Mouse (Mus musculus) kidney, postnatal 0 days (tissue): ENCODE results near the gene Lpp. TPM values are rescaled to one million over a fixed set of nuclear protein-coding genes. Genes with fewer than 3 reads are reported as not detected.
"Not testable (repeated sequence)": the region's sequence is repeated elsewhere in the genome, so short reads cannot be mapped to it uniquely, and the experiment has no call there.

ENCODE experiments used
- ATAC-seq: fragments of 200-750 bp; cut with Nextera tagmentation; replicated peaks from 2 replicates; pipeline ENCODE4 v1.8.0; 2017; ENCODE audit warnings: low read depth, moderate number of reproducible peaks, moderate TSS enrichment, moderate library complexity; ENCODE audit not compliant: low FRiP score
- DNase-seq: peaks from one replicate; pipeline ENCODE4 v3.0.0-alpha.2; 2016; ENCODE audit warnings: low spot score
- H3K27ac ChIP-seq: fragments of 300-500 bp; sonication (generic); 2 replicates; pipeline ENCODE4 v1.5.1; 2014; ENCODE audit warnings: mild to moderate bottlenecking
- H3K27me3 ChIP-seq: fragments of 300-500 bp; sonication (generic); 2 replicates; pipeline ENCODE4 v1.6.1; 2014; ENCODE audit warnings: low read length, mixed read lengths; ENCODE audit not compliant: insufficient read depth
- H3K36me3 ChIP-seq: fragments of 300-500 bp; sonication (generic); 2 replicates; pipeline ENCODE4 v1.6.1; 2014; ENCODE audit warnings: low read length, mixed read lengths; ENCODE audit not compliant: insufficient read depth
- H3K4me1 ChIP-seq: fragments of 300-500 bp; sonication (generic); replicated peaks from 2 replicates; pipeline ENCODE4 v1.6.1; 2014; ENCODE audit warnings: antibody characterized with exemption, low read length, mixed read lengths; ENCODE audit not compliant: insufficient read depth
- H3K4me2 ChIP-seq: fragments of 300-500 bp; sonication (generic); 2 replicates; pipeline ENCODE4 v1.6.1; 2014; ENCODE audit warnings: mild to moderate bottlenecking, low read length, moderate library complexity, mixed read lengths
- H3K4me3 ChIP-seq: fragments of 300-500 bp; sonication (generic); replicated peaks from 2 replicates; pipeline ENCODE4 v1.5.1; 2014; ENCODE audit warnings: low read depth, low read length
- H3K9ac ChIP-seq: fragments of 300-500 bp; sonication (generic); 2 replicates; pipeline ENCODE4 v1.6.1; 2014; ENCODE audit warnings: low read depth, low read length
- H3K9me3 ChIP-seq: fragments of 300-500 bp; sonication (generic); replicated peaks from 2 replicates; pipeline ENCODE4 v1.6.1; 2016; ENCODE audit warnings: low read length, inconsistent platforms, mixed read lengths
- CTCF ChIP-seq: IDR thresholded peaks from 2 replicates; pipeline ENCODE4 v1.5.1; 2016; ENCODE audit warnings: antibody characterized with exemption, low read depth, mild to moderate bottlenecking, moderate library complexity
- WGBS: fragments of 180-500 bp; shearing (Covaris S2); extraction: QIAGEN DNeasy Blood & Tissue Kit; methylation state at CpG from one replicate; pipeline ENCODE4 v1.1.7; 2014; 5-methylcytosine and 5-hydroxymethylcytosine counted together
- polyA plus RNA-seq: library from polyadenylated mRNA; unstranded; fragments of >200 nt; fragmentation: Nextera tagmentation; extraction: Ambion mirVana; gene quantifications from 2 replicates; pipeline ENCODE4 v1.2.1, GENCODE M21; 2015

Lpp gene
- polyA plus RNA-seq, 1 experiment from 2014 or later = 32.9 TPM

DNA sequence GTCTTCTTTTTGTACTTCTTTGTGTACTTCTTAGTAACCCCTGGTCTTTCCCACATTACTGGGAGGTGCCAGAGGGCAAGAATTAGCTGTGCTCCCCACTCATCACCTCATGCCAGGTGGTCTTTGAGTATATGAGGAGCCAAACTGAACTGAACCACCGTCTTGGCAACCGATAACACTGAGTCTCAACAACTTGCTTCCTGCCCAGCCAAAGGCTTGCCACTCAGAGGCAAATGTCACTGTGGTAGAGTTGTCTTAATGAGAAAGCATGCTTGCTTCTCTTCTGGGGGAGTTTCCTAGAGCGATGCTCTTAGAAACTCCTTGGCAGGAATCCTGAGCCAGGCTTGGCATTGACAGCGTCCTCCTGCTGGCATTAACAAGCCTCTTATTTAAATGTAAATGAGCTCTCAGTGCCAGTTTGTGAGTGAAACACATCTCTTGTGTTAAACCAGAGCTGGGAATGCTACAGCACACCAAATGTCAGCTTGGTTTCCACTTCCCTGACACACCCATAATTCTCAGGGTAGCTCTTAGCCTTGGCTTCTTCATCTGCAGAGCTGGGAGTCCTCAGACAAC is 623.0 kb downstream of the Lpp start:
- no peak for DNase-seq
- Histone ChIP-seq H3K36me3 (no peaks in the 10 kb centered on the region), H3K9me3 (no peaks in the 10 kb centered on the region), H3K4me1 (0 out of 2 replicates have a peak, but pooled peaks cover 8% of the 10 kb centered on the region), H3K27me3 (no peaks in the 10 kb centered on the region), H3K9ac (no peak overlapping the region), H3K4me2 (no peak overlapping the region), H3K4me3 (no peak overlapping the region), H3K27ac (no peak overlapping the region)
- 62% methylated on average over 4 of the region's 4 CpGs for WGBS
- no peak for TF ChIP-seq CTCF
- no peak for ATAC-seq

GRCm38 (mm10) chr16:25017046-25017445 is 623.7 kb downstream of the Lpp start:
- Histone ChIP-seq H3K36me3 (no peaks in the 10 kb centered on the region), H3K4me1 (0 out of 2 replicates have a peak, but pooled peaks cover 1% of the 10 kb centered on the region), H3K4me3 (no peak overlapping the region), H3K9ac (no peak overlapping the region), H3K9me3 (no peaks in the 10 kb centered on the region), H3K4me2 (no peak overlapping the region), H3K27me3 (no peaks in the 10 kb centered on the region), H3K27ac (no peak overlapping the region)
- no peak for TF ChIP-seq CTCF
- DNase-seq (no peak), ATAC-seq (no peak)

GRCm38 (mm10) chr16:25021743-25022359 is 628.5 kb downstream of the Lpp start:
- H3K4me1 ChIP-seq, H3K27ac ChIP-seq, H3K4me2 ChIP-seq, ATAC-seq, H3K9me3 ChIP-seq, H3K4me3 ChIP-seq, DNase-seq, H3K27me3 ChIP-seq, H3K36me3 ChIP-seq, H3K9ac ChIP-seq: not testable (repeated sequence)
- 60% methylated on average over 2 of the region's 2 CpGs for WGBS

DNA sequence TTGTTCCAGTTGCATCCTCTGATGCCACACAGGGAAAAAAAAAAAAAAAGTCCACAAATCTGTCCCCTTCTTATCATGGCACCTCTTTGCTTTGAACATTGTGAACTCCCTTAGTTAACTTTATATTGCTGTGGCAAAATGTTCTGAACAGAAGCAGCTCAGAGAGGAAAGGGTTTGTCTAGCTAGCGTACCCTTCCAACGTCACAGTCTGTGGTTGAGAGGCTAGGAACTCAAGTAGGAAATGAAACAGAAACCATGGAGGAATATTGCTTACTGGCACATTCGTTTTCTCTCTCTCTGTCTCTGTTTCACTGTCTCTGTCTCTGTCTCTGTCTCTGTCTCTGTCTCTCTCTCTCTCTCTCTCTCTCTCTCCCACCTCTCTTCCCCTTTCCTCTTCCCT is 631.3 kb downstream of the Lpp start:
- no peak overlapping the region for H3K27ac ChIP-seq
- no peak overlapping the region for H3K4me3 ChIP-seq
- H3K36me3 ChIP-seq = no peaks in the 10 kb centered on the region
- H3K9me3 ChIP-seq = no peaks in the 10 kb centered on the region
- no peak overlapping the region for H3K4me2 ChIP-seq
- 89% methylated on average over 3 of the region's 3 CpGs for WGBS
- ATAC-seq = no peak
- H3K27me3 ChIP-seq = no peaks in the 10 kb centered on the region; the same call in 1 of the 2 replicates
- H3K9ac ChIP-seq = no peak overlapping the region
- no peak for DNase-seq
- H3K4me1 ChIP-seq = no peaks in the 10 kb centered on the region
- no peak for TF ChIP-seq CTCF

GRCm38 (mm10) chr16:25026191-25026590 is 632.9 kb downstream of the Lpp start:
- peak; percentile 87 for ATAC-seq

GRCm38 (mm10) chr16:25029548-25029947 is 636.2 kb downstream of the Lpp start:
- H3K9me3 ChIP-seq = no peaks in the 10 kb centered on the region
- H3K36me3 ChIP-seq = no peaks in the 10 kb centered on the region
- no peak for TF ChIP-seq CTCF
- no peak for DNase-seq
- no peak overlapping the region for H3K9ac ChIP-seq
- H3K4me1 ChIP-seq = no peaks in the 10 kb centered on the region
- ATAC-seq = no peak
- H3K27ac ChIP-seq = no peak overlapping the region
- 89% methylated on average over 8 of the region's 8 CpGs for WGBS
- no peak overlapping the region for H3K4me2 ChIP-seq
- no peaks in the 10 kb centered on the region; the same call in 1 of the 2 replicates for H3K27me3 ChIP-seq
- no peak overlapping the region for H3K4me3 ChIP-seq

More at GRCm38 (mm10) chr16:25026191-25026590, 632.9 kb downstream of the Lpp start:
- Histone ChIP-seq H3K27me3 (no peaks in the 10 kb centered on the region; the same call in 1 of the 2 replicates), H3K27ac (no peak overlapping the region; the same call in 1 of the 2 replicates), H3K9me3 (no peaks in the 10 kb centered on the region), H3K36me3 (no peaks in the 10 kb centered on the region), H3K4me3 (no peak overlapping the region), H3K4me2 (no peak overlapping the region), H3K9ac (no peak overlapping the region), H3K4me1 (no peaks in the 10 kb centered on the region)
- no peak for TF ChIP-seq CTCF
- peak; percentile 94 for DNase-seq
- 5% methylated on average over 1 of the region's 1 CpGs for WGBS
